Mouse (Mus musculus): ENCODE results near the gene Pald1. TPM values are rescaled to one million over a fixed set of nuclear protein-coding genes. Genes with fewer than 3 reads are reported as not detected.

The Pald1 gene
- total RNA-seq, 4 experiments from 2014 or later = 11.3 to 21.8 (median 12.9) TPM

DNA sequence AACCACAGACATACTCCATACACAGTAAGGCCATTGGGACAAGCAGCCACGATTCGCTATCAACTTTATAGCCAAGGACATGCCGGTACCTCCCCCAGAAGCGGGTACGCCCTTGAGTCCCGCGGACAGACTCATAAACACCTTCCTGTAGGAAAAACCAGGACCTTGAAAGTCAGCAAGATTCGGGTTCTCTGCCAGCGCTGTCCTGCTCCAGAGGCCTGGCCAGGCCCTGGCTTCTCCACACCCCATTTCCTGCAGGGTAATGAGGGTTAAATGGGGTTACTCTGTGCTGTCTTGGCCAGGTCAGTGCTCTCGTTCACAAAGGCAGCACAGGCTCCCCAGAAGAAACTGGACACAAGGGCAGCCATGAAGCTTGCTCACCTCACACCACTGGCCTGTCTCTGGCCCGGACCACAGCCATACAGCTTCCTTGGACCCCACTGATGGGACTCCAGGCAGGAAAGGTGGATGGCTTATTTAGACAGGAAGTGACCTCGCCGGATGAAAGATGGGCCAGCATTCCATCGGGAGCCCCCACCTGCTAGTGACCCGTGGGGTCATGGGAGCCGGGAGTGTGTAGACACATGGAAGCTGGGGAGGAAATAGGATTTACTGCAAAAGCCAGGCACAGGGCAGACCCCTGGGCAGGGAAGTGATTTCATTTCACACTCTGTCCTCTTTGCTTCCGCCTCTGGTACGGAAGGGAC, 12.9 kb downstream of the Pald1 start:
- DNase-seq (ENCODE audit: low spot score) = peak; percentile 85

DNA sequence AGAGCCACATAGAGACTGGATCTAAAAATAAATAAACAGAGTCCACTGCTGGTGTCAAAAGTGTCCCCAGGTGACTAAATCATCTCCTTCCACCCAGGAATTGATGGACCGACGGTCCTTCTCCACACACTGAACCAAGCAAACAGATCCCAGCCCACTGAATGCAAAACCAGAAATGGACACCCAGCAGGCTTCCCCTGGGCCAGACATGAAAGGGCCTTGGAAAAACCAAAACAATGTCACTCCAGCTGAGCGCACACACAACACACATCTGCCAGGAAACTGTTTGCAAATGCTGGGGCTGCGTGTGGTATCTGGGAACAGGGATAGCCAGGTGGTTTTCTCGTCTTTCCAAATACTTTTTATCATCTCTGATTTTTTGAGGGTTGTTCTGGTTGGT, 13.6 kb downstream of the Pald1 start:
- no peak for DNase-seq (ENCODE audit: low spot score)

DNA sequence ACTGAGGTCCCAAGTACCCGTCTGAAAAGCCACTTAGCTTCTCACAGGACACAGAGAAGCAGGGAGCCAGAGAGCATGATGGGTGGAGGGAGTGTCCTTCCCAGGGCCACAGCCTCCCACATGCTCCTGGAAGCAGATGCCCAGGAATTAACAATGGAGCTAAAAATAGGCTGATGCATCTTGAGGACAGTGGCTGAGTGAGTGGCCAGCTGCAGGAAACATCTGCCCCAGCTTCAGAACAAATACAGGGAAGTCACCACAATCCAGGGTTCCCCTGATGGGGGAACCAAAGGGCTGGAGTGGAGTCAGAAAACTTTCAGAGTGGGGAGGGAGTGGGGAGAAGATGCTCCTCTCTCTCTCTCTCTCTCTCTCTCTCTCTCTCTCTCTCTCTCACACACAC, 17.4 kb downstream of the Pald1 start:
- DNase-seq (ENCODE audit: low spot score) = peak; percentile 84

DNA sequence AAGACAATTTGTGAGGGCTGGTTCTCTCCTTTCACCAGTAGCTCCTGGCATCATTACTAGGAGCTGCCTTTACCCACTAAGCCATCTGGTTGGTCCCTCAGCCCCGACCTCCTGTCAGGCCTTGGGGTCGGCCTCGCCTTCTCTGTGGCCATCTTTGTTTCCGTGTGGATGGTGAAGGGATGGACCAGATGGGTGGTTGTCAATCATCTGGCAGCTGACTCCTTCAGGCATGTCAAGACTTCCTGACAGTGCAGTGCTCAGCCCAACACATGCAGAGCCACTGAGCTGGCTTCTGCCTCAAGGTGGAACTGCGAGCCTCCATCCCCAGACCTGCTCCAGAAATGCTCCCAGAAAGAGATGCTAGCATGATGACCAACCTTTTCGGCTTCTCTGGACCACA, 18.9 kb downstream of the Pald1 start:
- DNase-seq (ENCODE audit: low spot score) = no peak

DNA sequence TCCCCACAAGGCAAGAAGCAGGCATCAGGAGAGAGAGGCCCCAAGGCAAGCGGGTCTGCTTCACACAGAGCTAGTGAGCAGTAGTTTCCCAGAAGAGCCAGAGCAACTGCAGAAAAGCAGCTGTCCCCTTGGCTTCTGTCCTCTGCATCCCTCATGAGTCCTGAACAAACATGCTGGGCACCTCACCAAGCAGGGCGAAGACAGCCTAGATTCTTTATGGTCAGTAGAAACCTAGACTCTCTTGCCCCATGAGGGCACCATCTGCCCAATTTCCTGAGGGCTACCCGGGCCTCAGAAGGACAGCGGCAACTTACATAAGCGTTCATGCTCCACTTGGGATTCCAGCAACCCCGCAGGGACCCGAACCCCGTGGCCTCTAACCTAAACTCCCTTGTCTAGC, 20.3 kb downstream of the Pald1 start:
- no peak for DNase-seq (ENCODE audit: low spot score)

DNA sequence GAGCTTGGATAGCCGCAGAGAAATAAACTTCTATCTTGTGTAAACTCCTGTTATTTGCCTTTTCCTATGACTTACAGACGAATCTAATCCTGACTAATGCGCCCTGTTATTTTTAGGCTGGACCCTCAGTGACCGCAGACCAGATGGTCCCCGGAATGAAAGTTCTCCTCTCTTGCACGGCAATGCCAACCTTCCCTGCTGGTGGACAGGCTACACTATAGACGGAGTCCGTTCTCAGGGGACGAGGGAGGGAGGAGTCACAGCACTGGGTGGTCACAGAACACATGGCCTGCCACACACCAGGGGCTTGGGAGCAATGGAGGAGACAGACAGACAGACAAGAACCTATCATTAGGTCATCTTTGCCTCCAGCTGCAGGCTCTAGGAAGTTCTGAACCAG, 20.8 kb downstream of the Pald1 start:
- DNase-seq (ENCODE audit: low spot score) = no peak

DNA sequence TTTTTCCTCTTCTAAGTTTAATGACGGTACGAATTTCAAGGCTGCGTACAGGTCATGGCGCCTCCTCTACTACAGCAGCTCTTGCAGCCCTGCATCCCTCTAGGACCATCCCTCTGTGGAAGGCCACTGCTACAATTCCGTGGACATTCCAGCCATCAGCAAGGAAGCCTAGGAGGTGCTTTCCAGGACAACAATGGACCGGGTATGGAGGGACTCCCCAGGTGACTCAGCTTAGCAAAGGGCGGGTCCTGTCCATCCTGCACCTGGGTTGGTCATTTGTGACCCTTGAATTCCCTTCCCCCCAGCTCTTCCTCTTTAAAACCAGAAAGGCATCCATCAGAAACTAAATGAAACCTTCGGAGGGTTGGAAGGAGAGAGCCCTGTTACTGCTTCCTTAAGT, 22.7 kb downstream of the Pald1 start:
- DNase-seq (ENCODE audit: low spot score) = no peak

DNA sequence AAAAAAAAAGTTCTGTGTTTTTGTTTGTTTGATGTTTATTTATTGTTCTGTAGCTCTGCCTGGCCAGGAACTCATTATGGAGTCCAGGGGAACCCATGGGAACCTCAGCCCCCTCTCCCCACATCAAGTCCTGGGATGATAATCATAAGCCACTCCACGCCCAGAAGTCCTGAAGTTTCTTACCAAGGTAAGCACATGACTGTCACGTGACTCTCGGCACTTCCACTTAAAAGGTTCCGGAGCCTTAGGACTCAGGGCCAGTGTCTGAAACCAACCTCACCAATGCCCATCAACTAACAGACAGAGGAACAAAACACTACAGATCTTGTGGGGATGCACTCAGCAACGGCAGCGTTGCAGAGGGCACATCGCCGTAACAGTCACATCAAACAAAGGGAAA, 23.9 kb downstream of the Pald1 start:
- no peak for DNase-seq (ENCODE audit: low spot score)

DNA sequence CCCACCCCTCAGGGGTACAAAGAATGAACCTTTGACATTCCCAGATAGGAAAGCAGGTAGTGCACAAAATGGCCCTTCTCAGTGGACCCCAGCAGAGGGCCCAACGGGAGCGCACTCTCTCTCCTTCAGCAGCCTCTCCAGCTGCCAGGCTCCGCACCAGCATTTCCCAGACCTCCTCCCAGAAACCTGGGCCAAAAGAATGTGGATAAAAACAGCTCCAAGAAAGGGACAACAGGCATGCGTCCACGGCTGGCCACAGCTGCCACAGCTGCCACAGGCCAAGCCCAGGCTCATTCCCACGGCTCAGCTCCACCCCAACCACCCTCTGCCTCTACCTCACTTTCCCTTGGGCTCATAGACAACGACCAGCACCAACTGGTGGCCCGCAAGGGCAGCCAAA, 25.7 kb downstream of the Pald1 start:
- DNase-seq (ENCODE audit: low spot score) = no peak

DNA sequence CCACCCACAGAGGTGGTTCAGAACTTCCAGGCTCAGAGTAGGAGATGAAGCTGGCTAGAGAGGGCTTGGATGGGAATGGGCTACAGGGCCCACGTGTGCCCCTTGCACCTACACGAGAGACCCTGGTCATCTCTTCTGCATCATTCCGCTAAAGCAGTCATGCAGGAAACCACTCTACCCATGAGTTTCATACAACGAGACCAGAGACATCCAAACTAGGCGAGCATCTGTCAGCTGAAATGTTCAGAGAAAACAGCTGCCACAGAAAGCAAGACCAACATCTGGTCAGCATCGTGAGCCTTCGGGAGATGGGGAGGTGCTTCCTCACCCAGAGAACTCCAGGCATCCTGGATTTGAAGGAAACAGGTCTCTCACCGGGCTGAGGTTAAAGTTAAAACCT, 26.8 kb downstream of the Pald1 start:
- DNase-seq (ENCODE audit: low spot score) = no peak

DNA sequence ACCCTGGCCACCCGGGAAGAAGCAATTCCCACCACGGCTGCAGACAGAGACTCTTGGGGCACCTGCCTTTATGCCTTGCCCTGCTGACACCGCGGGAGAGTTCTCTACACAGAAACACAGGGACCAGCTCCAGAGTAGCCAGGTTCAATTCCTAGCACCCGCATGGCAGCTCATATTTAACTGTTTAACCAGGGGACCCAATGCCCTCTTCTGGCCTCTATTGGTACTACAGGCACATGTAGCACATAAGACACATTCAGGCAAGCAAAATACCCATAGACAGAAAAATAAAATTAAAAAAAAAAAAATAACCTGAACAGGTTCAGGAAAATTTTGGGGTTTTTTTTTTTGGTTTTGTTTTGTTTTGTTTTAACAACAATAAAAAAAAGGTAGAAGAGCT, 27.2 kb downstream of the Pald1 start:
- DNase-seq (ENCODE audit: low spot score) = no peak

DNA sequence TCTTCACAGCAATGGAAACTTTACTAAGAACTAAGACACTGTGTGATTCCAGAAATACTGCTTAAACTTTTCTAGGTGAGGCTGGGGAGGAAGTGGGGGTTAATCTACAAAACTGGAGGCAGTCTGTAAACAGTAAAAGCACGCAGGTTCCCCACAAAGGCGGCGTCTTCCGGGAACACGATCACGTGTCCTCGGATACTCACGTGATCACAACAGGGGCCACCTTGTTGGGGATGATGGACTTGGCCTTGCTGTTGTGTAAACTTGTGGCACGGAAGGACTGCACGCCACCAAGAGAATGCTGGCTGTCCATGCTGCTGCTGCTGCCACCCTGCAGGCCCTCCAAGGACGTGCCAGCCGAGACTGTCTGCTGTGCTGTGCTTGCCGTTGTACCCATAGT, 27.7 kb downstream of the Pald1 start:
- no peak for DNase-seq (ENCODE audit: low spot score)

DNA sequence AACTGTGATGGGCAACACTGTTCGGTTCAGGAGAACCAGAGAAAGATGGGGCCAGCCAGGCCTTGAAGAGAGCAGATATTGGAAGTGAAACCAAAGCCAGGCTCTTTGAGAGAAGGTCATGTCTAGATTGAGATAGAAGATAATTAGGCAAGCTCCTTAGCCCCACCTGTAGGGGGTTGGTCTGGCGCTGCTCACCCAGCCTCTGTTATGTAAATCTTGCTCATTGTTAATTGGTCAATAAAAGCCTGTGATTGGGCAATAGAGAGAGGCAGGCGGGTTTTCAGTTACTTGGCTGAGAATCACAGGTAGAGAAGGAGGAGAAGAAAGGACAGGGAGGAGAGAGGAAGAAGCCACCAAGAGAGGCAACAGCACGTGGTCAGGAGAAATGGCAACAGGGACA, 32.1 kb downstream of the Pald1 start:
- DNase-seq (ENCODE audit: low spot score) = no peak

DNA sequence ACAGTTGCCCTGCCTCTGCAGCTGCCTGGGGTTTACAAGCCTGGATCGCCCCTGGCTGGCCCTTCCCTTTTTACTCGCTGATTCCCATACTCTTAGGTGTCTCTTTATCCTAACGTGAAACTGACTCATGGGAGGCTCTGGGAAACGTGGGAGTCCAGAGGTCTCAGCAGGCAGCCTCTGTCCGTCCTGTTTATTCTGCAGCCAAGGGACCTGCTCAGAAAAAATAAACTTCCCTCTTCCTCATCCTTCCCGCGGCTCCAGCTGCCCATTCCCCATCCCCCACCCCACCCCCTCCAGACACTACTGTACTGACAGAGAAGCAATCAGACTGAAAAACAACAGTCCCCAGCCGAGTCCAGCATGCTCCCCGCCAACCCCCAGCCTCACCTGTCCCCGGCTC, 37.0 kb downstream of the Pald1 start:
- no peak for DNase-seq (ENCODE audit: low spot score)

DNA sequence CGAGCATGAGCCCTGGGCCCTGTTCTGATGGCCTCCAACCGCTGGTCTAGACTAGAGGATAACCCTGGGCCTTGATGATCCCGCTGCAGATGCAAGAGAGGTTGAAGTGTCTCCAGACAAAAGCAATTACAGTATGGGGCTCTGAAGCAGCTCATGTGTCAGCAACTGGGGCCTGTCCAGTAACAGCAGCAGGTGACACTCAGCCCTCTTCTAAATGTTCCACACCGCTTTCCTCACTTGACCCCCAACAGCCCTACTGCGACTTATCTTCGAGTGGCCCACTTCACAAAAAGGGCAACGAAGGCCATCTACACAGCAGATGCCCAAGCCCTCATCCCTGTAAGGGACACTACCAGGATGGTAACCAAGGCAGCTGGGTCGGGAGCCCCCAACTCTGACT, 38.2 kb downstream of the Pald1 start:
- no peak for DNase-seq (ENCODE audit: low spot score)

DNA sequence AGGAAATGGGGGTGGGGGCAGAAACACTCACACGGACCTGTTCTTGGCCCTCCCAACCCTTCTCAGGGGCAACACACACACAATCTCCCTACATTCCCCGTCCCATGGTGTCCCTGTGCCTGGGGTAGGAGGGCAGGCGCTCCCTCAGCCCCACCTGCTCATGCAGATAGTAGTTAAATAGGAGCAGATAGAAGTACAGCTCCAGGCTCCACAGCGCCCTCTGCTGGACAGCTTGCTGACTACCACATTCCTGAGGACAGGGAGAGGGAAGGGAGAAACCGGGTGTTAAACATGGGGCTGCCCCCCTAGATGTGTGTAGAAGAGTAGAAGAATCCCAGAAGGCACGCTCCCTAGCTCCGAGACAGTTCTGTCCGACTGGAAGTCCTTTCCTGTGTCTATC, 39.4 kb downstream of the Pald1 start:
- DNase-seq (ENCODE audit: low spot score) = no peak

DNA sequence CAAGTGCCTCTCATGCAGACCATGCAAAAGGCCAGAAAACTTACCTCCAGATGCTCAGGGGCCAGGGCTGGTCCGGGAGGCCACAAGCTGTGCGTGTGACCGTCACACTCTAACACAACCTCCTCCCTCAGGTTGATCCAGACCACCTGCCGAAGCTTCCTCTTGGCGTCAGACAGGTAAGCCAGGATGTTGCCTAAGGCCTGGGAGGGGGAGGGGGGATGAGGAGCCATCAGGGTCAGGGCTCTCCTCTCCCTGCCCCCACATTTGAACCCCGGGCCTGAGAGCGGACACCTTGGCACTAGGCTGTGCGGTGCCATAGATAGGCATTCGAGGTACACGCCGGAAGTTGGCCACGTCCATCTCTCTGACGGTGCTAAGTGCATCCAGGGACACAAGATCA, 40.6 kb downstream of the Pald1 start:
- DNase-seq (ENCODE audit: low spot score) = no peak

DNA sequence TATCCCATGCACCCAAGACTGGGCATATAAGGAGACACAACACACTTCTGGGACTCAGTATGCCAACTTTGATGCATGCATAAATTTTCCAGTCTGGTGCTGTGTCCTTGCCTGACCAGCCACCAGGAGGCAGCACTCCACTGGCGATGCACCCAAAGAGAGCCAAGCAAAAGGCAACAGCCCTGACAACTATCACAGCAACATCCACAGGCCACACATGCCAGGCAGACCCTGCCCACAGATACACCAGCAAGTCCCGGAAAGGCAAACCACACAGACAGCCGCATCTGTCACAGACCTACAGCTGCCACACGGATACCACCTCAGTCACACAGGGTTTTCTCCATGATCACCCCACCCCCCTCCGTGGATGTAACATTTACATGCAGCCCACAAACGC, 41.8 kb downstream of the Pald1 start:
- peak; percentile 59 for DNase-seq (ENCODE audit: low spot score)

DNA sequence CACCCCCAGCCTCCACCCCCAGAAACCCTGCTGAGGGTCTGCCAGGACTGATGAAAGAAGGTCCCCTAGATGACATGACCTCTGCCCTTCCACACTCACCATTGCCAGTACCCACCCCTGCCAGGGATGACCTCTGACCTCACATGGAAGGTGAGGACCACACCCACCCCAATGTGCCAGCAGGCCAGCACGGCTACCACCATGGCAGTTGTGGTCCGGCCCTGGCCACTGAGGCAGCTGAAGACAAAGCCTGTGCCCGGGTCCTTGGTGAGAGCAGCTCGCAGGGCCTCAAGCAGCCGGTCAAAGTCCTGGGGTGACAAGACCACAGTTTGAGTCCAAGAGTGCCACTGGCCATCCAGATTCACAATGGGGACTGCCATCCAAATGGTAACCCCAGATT, 42.3 kb downstream of the Pald1 start:
- DNase-seq (ENCODE audit: low spot score) = no peak

DNA sequence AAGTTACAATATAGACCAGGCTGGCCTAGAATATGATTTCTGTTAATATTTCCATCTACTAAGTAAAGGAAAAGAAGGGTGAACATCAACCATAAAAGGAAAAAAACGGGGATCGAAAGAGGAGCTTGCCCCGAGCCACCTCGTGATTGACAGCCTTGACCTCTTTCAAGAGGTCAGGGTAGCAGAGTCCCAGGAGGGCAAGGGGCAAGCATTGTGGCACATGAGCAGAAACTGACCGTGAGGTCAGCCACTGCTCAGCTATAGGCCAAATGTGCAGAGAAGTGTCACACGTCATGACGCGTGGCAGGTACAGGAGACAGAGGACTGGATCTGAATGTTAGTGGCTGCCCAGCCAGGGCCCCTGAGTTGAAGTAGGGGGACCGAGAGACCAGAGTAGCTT, 43.1 kb downstream of the Pald1 start:
- DNase-seq (ENCODE audit: low spot score) = no peak

DNA sequence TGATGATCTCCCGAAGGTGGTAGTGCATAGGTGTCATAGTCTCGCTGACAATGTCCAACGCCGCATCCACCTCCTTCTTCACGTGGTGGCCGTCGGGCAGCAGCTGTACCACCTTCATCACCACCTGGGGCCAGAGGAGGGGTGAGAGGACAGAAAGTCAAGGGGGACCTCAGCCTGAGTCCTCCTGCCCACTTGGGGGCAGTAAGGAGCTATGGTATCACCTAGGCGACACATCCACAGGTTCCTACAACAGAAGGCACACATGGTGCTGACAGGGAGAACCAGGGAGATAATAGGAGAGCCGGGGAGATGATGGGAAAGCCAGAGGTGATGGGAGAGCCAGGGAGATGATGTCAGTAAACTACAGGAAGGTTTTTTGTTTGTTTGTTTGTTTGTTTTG, 44.1 kb downstream of the Pald1 start:
- no peak for DNase-seq (ENCODE audit: low spot score)

DNA sequence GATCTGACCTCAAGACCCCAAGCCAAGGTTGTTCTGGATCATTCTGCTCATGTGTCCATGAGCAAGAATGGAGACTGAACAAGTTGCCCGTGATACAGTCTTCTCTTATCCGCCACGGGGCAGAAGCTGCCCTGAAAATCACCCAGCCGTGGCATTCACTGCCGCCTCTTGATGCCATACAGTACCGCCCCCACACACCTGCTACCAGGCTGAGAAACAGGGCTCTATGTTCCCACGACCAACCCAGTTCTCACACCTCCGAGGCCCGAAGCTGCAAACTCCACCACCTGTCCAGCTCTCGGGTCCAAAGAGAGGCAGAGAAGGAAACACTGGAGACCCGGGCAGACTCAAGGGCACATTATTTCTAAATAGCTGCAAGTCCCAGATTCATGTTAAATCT, 45.7 kb downstream of the Pald1 start:
- no peak for DNase-seq (ENCODE audit: low spot score)

DNA sequence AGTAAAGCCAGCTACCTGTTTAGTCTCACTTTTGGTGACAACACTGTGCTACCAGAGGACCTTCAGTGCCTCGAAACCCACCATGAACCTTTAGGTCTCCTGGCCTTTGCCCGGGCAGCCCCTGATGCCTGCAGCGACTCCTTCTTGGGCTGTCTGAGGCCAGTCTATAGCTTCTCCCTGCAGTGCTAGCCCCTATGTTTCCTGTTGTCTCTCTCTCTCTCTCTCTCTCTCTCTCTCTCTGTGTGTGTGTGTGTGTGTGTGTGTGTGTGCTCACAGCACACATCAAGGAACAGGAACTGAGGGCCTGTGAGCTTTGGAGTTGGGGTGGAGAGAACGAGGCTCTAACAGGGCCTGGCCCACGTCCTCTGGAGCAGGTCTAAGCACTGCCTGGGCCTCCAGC, 46.7 kb downstream of the Pald1 start:
- DNase-seq (ENCODE audit: low spot score) = no peak

DNA sequence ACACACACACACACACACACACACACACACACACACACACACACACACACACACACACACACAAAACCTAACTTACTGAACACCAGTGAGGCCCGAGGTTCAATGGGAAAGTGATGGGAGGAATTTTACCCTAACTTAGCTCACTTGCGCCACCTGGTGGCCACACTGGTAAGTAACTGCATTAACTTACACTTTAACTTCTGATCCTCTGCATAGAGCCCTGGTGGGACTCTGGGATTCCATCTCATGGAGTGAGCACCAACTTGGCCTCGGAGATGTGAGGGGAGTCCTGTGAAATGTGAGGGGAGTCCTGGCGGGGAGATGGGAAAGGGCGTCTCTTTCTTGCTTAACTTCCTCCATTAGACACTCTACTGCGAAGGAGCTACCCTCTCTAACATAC, 47.2 kb downstream of the Pald1 start:
- DNase-seq (ENCODE audit: low spot score) = peak; percentile 78

All from heart, adult 8-10 months (tissue).